Mouse (Mus musculus) urinary bladder, postnatal 25 days (tissue): Measurements from ENCODE around the gene Kcnk7.

Source experiments
- DNase-seq: peaks from one replicate; pipeline ENCODE4 v3.0.0; 2022; ENCODE audit warnings: low spot score

The Kcnk7 gene

DNA sequence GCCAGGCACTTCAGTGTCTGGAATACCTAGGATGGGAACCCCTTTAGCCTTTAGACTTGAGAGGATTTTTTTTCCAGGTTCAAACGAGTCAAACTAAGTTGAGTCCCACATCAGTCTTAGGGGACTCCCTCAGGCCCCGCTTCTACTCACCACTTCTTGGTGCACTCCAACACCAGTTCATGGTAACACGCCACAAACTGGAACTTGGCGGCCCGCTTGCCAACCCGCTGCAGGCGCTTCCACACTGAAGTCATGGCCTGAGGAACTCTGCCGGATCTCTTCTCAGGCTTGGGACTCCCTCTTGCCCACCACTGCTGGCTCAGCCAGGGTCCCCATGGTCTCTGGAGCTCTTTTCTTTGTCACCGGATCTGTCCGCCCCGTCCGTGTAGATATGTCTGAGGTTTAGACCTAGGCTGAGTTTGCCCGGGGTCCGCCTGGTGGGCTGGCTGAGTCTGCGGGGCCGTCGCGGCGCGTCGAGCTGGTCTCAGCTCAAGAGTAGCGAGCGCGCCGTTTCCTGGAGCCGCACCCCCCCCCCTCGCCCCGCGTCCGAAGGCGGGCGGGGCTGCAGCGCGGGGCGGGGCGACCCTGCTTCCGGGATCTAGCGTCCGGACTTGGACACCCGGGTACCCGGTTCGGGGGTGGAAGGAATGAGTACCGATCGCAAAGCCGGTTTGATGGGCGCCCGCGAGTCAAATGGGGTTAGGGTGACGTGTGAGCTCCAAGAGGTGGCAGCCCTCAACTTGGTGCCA lies 21.8 kb downstream of the Kcnk7 start, which contains the start of gene Ehbp1l1:
TSS of gene Ehbp1l1 (minus strand) at position 551 of the 749 bp plus-strand sequence.
- peak; percentile 77 for DNase-seq

DNA sequence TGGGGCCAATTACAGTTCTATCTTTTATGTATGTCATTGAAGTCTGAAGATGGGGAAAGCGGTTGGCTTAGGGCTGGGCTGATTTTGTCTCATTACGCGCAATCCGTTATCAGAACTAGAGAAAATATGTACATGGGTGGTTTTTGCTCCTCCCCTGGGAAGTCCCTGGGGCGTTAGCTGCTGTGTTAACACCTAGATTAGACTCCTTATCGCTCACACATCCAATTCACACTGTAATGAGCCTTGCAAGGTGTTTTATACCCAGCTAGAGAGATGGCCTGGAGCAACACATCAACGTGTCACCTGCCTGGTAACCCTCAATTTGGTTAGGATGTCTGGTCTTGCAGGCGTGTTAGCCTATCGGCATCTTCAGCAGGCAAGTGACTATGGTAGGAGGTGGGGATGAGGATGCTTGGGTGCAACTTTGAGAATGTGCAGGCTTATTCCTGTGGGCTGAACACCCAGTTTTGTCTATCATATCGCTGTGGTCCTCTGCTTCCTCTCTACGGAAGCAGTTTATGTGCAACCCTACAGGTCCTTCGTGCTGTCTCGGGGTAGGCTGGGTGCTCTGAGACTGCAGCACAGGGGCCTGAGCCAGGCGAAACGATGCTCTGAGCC lies 22.9 kb downstream of the Kcnk7 start:
- DNase-seq = no peak

DNA sequence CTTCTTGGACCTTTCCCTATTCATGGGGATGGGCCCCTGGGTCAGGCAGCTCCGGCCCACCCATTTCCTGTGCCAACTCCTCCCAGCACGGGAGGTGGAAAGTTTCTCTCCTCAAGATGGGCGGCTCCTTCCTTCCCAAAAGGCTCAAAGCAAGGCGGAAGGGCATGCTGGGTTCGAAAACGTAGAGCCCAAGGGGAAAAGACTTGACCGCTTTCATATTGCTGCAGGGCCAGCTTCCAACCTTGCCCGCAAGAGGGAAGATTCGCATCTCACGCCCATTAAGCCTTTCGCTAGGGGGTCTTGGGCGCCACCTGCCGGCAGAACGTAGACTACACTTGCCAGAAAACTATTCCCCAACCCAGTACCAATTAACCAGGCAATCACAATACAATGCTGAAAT lies 23.5 kb downstream of the Kcnk7 start:
- DNase-seq = peak; percentile 90

DNA sequence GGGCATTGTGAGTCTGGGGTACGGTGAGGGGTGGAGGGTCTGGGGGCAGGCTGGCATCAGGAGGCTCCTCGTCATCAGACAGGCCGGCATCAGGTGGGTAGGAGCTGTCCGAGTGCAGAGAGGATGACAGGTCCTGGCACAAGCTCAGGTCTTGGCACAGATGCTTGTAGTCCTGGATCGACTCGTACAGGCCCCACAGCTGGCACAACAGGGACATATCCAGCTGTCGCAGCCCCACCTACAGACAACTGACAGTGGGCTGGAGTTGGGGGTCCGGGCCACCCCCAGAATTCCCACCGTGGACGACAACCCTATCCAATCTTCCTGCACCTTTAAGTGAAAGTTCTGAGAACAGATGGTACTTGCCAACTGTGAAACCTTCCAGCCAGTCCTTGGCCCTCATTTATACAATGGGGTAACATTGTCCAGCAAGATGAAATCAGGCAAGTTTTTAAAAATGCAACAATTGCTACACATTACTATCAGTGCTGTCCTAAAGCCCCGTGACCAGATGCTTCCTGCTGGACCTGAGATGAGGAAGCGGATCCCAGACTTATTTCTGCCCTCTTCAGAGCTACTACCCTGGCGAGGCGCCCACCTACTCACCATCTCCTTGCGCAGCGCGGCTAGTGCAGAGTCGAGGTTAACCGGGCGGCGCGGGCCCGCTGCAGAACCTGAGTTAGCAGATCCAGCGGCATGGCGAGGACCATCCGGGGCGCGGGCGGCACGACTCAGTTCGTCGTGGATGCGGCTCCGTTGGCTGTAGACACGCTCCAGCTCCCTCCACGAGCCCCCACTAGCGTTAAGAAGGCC lies 24.7 kb downstream of the Kcnk7 start:
- DNase-seq = no peak

DNA sequence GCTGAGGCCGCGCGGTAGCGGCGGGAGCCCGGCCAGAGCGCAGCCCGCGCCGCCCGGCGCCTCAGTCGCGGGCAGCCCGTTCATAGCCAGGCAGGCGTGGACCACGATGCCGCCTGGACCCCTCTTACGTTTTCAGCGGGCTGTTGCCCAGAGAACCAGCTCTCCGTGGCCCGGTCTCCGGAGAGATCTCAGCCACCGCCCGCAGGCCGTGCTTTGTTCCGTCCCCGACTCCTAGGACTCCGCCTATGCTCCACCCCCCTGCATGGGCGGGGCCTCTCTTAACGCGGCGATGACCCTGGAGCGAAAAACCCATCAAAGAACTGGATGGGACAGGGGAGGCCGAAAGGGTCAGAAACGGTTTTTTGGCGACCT lies 25.3 kb downstream of the Kcnk7 start, which contains the start of gene Fam89b:
TSS of gene Fam89b (minus strand) at position 210 of the 372 bp plus-strand sequence.
- DNase-seq = peak; percentile 89

DNA sequence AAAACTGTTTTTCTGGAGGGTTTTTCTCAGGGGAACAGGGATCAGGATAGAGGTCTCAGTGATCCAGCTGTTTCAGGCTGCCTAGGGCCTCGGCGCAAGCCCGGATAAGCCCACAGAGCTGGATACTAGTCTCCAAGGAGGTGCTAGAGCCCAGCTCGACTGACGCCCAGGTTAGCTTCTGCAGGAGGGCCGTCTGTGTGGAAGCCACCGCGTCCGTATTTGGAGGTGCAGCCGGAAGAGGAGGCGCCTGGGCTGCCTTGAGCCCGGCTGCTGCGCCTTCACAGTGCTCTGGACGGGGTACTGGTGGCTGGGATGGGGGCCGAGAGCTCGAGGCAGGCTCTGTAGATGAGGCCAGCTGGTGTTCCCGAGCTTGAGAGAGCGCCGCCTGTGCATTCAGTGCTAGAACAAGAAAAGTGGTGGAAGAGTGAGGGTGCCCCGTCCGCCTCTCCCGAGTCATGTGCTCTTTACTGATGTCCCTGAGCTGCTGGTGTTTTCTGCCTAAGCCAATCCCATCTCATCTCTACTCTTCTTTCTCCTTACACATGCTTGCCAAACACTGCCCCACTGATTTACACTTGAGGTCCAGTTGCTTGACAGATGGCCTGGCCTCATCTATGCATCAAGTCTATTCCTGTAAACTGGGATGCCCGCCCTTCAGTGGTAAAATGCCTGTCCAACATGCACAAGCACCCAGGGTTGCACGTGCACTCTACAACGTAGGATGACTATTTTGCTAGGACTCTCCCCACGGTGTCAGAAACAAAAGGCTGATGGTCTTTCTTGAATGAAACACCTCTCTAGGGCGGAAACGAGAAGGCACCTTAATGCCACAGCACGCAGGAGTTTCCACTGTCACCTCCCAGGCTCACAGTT lies 26.4 kb downstream of the Kcnk7 start:
- DNase-seq = no peak

DNA sequence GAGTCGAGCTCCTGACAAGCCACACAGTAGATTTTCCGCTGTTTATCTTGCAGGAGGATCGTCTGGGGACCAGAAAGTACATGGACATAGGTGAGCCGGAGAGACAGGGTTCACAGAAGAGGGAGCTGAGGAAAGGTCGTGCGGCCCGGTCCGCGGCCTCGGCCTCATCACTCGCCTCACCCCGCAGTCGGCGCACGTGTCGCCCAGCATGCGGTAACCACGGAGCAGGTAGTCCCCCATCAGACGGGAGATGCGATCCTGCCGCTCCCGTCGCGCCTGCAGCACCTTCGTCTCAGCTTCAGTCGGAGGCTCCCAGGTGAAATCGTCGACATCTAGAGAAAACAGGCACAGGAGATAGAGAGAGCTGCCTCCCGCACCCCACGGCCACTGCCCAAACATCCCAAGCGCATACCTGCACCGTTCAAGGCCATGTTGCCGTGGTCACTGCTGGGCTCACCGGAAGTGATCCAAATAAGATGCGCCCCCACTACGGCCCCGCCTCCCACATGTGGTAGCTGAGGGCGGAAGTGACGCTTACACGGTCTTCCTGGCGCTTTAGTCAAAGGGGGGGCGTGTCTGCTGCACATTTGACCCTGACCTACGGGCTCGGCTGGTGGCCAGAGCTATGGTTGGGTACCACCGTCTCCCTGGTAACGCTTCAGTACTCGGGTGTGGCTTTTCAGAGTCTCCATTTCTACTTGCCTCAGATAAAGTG lies 27.3 kb downstream of the Kcnk7 start:
- peak; percentile 90 for DNase-seq

DNA sequence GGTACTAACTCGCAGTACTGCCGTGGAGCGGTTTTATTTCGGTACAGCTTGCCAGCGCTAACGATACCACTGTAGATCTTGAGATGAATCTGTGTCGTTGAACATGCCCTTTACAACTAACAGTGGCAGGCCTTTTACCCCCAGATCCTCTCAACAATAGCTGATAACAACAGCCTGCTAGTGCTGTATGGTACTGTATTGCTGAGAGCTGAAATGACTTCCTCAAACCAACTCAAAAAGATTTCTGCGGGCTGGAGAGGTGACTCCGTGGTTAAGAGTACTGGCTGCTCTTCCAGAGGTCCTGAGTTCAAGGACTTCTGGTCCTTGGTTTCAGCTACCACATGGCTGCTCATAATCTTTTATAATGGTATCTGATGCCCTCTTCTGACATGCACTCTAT lies 30.2 kb downstream of the Kcnk7 start:
- no peak for DNase-seq

DNA sequence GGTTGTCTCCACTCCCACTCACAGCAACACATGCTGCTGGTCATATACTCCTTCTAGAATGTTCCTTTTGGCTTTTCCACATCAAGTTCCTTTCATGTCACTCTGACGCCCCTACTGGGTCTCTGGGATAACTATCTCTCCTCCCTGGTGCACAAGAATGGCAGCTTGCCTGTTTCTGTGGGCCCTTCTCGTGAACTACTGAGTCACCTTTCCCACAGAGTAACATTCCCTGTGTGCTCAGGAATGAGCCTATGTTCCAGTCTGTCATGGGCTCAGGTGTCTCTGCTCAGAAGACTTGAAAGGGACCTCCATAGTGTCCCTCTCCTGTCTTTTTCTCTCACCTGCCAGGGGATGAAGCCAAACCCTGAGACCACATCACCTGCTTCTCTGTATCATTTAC lies 35.3 kb downstream of the Kcnk7 start:
- no peak for DNase-seq

DNA sequence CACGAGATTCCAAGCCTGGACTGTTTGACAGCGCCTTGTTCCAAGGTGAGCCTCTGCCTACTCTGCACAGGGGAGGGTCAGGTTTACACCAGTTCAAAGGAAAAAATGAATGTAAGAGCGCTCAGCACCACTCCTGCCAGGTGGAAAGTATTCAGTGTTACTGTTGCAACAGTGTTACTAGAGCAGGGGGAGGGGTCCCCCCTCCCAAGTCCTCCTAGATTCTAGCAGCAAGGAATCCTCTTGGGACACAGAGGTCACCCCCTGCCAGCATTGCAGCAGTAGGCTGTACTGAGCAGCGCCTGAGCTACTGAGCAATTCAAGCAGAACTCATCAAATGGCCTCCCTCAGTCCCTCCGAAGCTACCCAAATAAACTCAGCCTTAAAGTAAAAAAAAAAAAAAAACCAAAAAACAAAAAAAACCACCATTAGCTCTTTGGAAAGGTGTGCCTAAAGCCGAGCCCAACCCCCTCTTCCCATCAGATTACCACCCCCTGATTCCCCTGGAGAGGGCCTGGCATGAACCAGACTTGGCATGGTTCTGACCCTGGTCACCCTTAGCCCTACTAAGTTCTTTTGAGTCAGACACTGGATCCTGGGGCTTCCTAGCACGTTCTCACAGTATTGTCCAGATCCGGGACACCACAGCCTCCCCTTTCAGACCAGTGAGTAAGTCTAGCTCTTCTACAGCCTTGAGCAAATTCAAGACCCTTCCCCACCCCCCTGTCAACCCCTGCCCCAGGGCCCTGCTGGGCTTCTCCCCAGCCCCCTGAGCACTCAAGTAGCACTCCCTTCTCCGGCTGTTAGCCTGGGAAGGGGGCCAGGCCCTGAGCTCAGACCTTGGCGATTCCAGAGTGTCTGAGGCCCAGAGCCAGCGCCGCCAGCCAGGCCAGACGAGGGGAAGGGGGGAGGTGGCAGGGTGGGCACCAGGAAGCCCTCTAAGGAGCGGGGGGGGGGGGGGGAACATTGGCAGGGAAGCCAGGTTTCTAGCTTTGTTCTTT lies 36.5 kb downstream of the Kcnk7 start, which contains the start of gene Ltbp3:
TSS of gene Ltbp3 (plus strand) at position 585 of the 998 bp plus-strand sequence.
- peak; percentile 61 for DNase-seq

DNA sequence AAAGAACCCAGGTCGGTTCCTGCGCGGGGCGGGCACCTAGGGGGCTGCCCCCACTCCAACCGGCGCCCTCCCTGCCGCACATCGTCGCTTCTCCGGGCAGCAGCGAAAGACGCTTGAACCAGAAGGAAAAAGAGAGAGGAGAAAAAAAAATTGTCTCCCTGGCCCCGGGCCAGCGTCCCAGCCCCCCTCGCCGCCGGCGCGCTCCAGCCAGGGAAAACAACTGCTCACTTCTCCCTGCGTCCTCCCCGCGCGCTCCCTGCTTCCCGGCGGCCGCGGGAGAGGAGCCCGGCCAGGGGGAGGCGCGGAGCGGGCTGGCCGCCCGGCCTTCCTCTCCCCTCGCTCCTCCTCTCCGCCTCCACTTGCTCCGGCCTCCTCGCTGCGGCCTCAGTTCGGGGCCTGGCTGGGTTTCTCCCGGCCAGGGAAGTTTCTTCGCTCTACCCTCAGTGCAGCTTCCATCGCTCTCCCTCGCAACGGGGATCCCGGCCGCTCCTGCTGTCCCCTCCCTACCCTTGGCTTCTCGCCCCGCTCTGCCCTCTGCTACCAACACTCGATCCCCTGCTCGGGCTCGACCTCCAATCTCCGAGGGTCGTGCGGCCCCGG lies 37.6 kb downstream of the Kcnk7 start:
- DNase-seq = peak; percentile 74

DNA sequence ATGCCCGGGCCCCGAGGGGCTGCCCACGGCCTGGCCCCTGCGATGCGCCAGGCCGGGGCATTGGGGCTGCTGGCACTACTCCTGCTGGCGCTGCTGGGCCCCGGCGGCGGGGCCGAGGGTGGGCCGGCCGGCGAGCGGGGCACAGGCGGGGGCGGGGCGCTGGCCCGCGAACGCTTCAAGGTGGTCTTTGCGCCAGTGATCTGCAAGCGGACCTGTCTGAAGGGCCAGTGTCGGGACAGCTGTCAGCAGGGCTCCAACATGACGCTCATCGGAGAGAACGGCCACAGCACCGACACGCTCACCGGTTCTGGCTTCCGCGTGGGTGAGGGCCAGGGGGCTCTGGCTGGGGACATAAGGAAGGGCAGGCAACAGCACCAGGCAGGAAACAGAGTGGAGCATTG lies 38.1 kb downstream of the Kcnk7 start:
- no peak for DNase-seq

DNA sequence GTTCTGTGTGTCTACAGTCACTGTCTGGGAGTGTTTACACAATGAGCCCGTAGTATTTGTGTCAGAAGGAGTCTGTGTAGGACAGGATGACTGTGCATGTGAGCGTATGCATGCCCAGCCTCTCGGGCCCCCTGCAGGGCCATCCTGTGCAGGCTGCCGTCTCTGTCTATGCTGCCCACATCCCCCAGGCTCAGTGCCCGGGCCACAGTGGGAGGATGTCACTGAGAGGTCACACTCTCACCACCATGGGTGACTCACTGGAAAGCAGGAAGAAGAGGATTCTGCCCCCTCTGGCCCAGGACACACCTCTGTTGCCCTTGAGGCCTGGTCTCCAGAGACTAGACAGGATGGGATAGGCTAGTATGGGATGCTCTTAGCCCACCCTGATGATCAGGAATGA lies 39.4 kb downstream of the Kcnk7 start:
- no peak for DNase-seq

DNA sequence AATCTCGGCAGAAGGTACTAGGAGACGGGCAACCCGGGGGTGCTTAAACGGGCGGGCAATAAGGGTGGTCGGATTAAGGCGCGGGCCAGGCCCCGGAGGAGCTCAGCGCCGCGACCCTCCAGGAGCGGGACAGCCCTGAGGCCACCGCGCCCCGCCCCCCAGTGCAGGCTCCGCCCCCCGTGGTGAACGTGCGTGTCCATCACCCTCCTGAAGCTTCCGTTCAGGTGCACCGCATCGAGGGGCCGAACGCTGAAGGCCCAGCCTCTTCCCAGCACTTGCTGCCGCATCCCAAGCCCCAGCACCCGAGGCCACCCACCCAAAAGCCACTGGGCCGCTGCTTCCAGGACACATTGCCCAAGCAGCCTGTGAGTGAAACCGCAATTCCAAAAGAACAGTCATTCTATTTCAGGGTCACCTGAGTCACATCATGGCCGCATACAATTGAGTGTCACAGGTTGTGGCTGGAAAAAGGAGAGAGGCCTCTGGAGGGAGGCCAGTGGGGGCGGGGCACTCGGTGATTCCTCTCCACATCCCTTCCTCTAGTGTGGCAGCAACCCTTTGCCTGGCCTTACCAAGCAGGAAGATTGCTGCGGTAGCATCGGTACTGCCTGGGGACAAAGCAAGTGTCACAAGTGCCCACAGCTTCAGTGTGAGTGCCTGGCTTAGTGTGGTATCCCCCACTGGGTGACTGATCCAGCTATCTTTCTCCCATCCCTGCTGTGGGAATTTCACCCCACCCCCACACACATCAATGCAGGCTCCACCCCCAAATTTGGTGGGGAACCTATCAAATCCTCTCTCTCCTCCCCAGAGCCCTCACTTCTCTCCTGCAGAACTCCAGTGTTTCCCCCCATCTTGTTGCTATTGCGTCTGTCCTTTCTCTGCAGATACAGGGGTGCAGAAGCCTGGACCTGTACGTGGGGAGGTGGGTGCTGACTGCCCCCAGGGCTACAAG lies 41.9 kb downstream of the Kcnk7 start:
- no peak for DNase-seq

DNA sequence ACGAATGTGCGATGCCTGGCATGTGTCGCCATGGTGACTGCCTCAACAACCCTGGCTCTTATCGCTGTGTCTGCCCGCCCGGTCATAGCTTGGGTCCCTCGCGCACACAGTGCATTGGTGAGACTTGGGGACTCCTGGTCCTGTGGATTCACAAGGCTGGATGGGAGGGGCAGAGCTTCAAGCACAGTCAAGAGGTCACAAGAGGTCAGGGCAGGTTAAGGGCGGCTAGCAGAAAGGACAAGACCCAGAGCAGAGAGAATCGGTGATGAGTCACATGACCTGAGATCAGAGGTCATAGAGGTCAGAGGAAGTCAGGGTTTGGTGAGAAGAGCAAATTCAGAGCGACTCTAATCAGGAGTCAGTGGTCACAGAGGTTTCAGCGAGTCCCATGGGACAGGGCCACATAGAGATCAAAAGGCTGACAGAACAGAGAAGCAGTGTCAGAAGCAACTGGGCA lies 42.8 kb downstream of the Kcnk7 start:
- no peak for DNase-seq

DNA sequence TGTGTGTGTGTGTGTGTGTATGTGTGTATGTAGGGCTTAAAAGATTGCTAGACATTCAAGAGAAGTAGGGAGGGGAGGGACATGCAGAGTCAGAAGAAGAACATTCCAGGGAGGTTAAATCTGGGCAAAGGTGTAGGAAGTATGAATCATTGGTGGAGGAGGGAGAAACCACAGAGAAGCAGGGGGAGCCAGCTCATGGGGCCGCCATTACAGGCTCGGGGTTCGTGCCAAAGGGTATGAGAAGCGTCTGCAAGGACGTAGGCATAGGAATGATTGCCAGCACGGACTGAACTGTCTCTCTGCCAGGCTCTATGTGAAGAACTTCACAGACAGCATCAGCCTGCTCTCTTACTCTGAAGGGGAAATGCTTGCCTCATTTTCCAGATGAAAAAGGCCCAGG lies 45.3 kb downstream of the Kcnk7 start:
- no peak for DNase-seq

DNA sequence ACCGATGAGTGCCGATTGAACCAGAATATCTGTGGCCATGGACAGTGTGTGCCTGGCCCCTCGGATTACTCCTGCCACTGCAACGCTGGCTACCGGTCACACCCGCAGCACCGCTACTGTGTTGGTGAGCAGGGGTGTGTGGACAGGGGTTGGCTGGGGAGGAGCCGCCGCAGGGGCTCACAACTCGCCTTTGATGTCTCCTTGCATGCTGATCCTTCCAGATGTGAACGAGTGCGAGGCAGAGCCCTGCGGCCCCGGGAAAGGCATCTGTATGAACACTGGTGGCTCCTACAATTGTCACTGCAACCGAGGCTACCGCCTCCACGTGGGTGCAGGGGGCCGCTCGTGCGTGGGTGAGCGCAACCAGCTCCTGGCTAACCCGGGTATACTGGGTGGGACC lies 46.8 kb downstream of the Kcnk7 start:
- DNase-seq = no peak

DNA sequence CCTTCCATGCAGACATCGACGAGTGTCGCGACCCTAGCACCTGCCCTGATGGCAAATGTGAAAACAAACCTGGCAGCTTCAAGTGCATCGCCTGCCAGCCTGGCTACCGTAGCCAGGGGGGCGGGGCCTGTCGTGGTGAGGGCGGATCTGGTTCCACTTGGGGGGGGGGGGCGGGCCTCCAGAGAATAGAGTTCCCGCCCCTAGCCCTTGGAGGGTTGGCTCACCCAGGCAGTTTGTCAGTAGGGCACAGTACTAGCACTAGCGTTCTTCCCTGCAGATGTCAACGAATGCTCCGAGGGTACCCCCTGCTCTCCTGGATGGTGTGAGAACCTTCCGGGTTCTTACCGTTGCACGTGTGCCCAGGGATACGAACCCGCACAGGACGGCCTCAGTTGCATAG lies 47.6 kb downstream of the Kcnk7 start:
- no peak for DNase-seq
